Mouse (Mus musculus): ENCODE measurements around the gene Zfp82.

The Zfp82 gene

GRCm38 (mm10) chr7:30048126-30048525 lies 24.6 kb downstream of the Zfp82 start:
- no peak for DNase-seq (ENCODE audit: low read depth, low spot score)

GRCm38 (mm10) chr7:30044354-30044753 lies 28.3 kb downstream of the Zfp82 start:
- DNase-seq (ENCODE audit: low read depth, low spot score), result no peak

GRCm38 (mm10) chr7:30034331-30034730 lies 38.4 kb downstream of the Zfp82 start:
- no peak for DNase-seq (ENCODE audit: low read depth, low spot score)

- no peak for DNase-seq (ENCODE audit: low read depth, low spot score)
Observed at GRCm38 (mm10) chr7:30031379-30031778, 41.3 kb downstream of the Zfp82 start.

GRCm38 (mm10) chr7:30030677-30031076 lies 42.0 kb downstream of the Zfp82 start:
- no peak for DNase-seq (ENCODE audit: low read depth, low spot score)

GRCm38 (mm10) chr7:30028572-30028971 lies 44.1 kb downstream of the Zfp82 start:
- DNase-seq (ENCODE audit: low read depth, low spot score), result no peak

GRCm38 (mm10) chr7:30027331-30027730 lies 45.4 kb downstream of the Zfp82 start:
- no peak for DNase-seq (ENCODE audit: low read depth, low spot score)

- no peak for DNase-seq (ENCODE audit: low read depth, low spot score)
Observed at GRCm38 (mm10) chr7:30025358-30025757, 47.3 kb downstream of the Zfp82 start.

GRCm38 (mm10) chr7:30023800-30024199 lies 48.9 kb downstream of the Zfp82 start:
- DNase-seq (ENCODE audit: low read depth, low spot score), result no peak

- no peak for DNase-seq (ENCODE audit: low read depth, low spot score)
Observed at GRCm38 (mm10) chr7:30023324-30023723, 49.4 kb downstream of the Zfp82 start.

- no peak for DNase-seq (ENCODE audit: low read depth, low spot score)
Observed at GRCm38 (mm10) chr7:30019543-30019942, 53.2 kb downstream of the Zfp82 start.

GRCm38 (mm10) chr7:30017226-30017625 lies 55.5 kb downstream of the Zfp82 start:
- DNase-seq (ENCODE audit: low read depth, low spot score), result no peak

- DNase-seq (ENCODE audit: low read depth, low spot score), result peak; percentile 55
Observed at GRCm38 (mm10) chr7:30012956-30013363, 59.7 kb downstream of the Zfp82 start.

GRCm38 (mm10) chr7:30010551-30011195 lies 62.0 kb downstream of the Zfp82 start:
- DNase-seq (ENCODE audit: low read depth, low spot score), result no peak

- DNase-seq (ENCODE audit: low read depth, low spot score), result no peak
Observed at GRCm38 (mm10) chr7:30009321-30010085, 63.2 kb downstream of the Zfp82 start.

- no peak for DNase-seq (ENCODE audit: low read depth, low spot score)
Observed at GRCm38 (mm10) chr7:30008020-30008690, 64.5 kb downstream of the Zfp82 start.

- DNase-seq (ENCODE audit: low read depth, low spot score), result no peak
Observed at GRCm38 (mm10) chr7:30007601-30008000, 65.1 kb downstream of the Zfp82 start.

All from CD4-positive helper T cell, adult 2 months (primary cell).